Mouse (Mus musculus) c-Kit-positive CD71-positive TER-119-negative erythroid progenitor cells, embryonic 14.5 days (primary cell): ENCODE measurements around the gene Yod1.
A peak's percentile ranks its signal among the peaks of the same experiment; 100 is the strongest.

Experiments used
- DNase-seq: peaks from one replicate; pipeline ENCODE4 v3.0.0-alpha.2; 2013; ENCODE audit warnings: low read depth

Gene Yod1

GRCm38 (mm10) chr1:130732706-130733658 lies 15.9 kb downstream of the Yod1 start:
- no peak for DNase-seq

DNA sequence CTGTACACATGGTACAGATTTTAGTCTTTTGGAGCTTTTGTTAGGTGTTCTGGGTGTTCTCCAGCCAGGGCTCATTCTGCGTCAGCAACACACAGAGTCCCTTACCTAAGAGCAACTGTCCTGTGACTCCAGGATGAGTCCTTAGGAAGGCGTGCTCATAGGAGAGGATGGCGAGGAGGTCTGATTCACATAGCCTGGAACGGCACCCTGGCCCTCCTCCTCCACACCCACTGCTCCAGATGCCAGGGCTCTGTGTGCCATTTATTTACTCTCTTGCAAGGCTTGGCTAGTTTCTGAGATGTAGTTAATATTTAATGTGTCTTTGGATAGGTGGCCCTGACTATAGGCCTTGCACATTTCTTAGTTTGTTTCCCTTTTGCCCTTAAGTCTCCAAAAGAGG lies 16.5 kb downstream of the Yod1 start:
- no peak for DNase-seq

DNA sequence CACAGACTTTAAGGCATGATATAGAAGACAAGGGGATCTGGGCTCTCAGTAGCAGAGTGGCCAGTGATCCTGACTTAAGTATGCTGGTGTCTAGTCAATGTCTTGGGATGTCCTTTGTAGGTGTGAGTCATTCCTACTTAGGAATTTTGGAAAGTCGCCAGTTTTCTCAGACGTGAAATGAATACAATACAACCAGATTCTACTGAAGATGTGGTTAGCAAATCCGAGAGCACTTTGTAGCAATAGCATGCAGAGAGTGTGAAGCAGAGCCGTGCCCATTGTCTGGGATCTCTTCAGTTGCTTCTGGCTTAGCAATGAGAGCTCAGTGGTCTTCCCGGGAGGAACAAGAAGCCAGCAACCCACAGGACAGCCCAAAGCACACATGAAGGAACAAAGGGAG lies 17.3 kb downstream of the Yod1 start:
- DNase-seq = no peak

DNA sequence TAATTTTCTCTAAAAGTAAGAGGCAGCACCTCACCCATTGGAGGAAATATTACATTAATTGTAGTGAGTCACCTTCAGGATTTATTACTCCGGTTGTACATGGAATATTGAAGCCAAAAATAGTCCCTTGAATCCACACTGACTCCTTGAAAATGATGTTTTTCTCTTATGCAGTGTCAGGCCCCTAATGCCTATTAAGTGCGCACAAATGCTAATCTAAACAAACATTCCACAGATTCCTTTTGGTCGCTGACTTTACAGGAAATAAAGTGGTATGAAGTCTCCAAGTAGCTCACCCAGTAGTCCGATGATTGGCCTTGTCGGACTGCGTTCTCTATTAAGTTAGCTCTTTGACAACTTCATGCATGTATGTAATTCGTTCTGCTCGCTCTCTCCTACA lies 17.7 kb downstream of the Yod1 start:
- DNase-seq = no peak

DNA sequence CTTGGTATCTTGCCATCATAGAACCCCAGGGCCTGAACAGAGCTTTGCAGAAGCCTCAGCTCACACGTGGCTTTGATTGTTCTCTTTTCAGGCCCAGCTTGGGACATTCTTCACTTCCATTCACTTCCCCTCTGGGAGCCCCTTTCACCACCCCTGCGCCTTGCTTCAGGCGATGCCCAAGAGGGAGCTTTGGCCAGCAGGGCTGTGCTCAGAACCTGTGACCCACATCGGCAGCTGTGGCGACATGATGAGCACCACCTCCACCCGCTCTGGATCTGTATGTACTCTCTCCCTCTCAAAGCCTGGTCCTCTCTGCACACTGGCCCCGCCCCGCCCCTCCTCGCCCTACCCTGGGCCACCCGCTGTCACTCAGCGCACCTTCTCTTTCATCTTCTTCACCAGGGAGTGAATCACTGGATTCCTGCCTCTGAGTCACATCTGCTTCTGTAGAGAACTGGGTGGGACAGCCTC lies 20.3 kb downstream of the Yod1 start:
- DNase-seq = no peak

DNA sequence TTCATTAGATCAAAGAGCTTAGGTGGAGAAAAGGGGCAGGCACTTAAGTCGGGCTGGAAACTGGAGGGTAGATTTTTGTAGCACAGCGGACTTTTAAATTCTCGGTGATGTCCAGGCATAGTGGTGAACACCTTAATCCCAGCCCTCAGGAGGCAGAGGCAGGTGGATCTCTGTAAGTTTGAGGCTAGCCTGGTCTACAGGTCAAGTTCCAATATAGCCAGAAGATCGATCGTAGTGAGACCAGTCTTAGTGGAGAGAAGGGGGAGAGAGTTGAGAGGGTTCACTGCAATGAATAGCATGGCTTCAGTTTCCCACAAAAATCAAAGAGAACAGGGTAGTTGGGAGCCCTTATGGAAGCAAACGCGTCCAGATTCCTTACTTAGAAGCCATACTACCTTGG lies 20.8 kb downstream of the Yod1 start:
- no peak for DNase-seq

- no peak for DNase-seq
Observed at GRCm38 (mm10) chr1:130738551-130739106, 21.5 kb downstream of the Yod1 start.

DNA sequence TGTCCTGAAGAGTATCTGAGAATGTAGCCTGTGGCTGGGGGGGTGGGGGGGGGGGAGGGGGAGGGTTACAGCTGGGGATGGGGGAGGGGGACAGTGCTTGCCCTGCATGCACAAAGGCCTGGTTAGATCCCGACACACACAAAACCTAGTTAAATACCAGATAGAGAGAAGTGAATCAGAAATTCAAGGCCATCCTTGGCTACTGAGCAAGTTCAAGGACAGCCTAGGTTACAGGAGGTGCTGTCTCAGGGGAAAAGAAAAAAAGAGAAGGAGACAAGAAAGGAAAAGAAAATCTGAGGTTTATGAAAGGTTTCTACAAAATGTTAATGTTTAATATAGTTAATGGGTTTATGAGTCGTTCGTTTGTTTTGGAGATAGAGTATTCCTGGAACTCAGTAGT lies 22.5 kb downstream of the Yod1 start:
- DNase-seq = no peak

GRCm38 (mm10) chr1:130740227-130740648 lies 23.1 kb downstream of the Yod1 start:
- no peak for DNase-seq

- DNase-seq = peak; percentile 96
Observed at GRCm38 (mm10) chr1:130740781-130741720, 23.9 kb downstream of the Yod1 start.

DNA sequence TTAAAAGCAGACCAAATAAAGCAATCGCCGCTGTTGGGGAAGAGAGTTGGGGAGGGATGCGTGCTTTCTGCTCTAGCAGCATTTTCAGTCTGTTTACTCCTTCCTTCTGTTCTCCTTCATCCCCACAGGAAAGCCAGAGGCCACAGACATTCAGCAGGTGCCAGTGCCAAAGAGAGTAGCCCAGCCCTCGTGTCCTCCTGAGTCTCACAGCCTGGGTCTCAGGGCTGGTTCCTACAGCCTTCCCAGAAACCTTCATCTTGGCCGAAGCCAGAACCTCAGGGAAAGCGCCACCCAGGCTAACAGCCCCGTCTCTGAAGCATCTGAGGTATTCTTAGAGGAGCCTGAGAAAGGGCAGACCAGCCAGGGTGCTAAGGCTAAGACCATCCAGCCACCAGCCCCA lies 25.1 kb downstream of the Yod1 start:
- no peak for DNase-seq

GRCm38 (mm10) chr1:130743775-130744174 lies 26.6 kb downstream of the Yod1 start:
- no peak for DNase-seq

DNA sequence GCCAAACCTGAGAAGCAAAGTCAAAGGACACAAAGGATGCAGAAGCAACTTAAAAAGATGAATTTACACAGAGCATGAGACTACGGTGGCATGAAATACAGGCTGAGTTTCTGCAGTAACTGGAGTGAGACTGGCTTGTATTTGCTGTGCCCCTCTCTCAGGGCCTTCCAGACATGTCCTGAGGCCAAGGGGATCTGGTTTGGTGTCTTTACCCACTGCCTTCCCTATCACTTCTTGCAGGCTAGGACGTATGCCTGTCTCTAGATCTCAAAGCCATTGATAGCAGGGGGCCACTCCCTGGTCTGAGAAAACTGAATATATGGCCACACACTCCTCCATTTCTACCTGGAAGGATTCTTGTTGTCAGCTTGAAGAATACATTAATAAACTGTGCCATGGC lies 27.1 kb downstream of the Yod1 start:
- no peak for DNase-seq

DNA sequence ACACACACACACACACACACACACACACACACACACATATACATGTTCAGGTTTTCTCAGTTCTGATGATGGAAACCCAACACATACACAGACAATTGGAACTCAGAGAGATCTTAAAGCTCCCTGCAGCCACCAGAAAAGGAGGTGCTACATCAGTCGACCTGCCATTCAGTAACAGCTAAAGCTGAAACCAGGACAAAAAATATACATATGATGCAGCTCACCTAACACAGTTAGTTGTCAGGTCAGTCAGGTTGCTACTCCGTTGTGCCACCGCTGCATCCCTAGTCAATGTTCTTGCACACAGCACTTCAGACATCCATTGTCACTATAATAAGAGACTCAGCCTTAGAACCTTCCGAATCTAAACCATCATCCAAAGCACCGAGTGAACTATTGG lies 27.8 kb downstream of the Yod1 start:
- no peak for DNase-seq

- no peak for DNase-seq
Observed at GRCm38 (mm10) chr1:130745591-130745990, 28.5 kb downstream of the Yod1 start.

DNA sequence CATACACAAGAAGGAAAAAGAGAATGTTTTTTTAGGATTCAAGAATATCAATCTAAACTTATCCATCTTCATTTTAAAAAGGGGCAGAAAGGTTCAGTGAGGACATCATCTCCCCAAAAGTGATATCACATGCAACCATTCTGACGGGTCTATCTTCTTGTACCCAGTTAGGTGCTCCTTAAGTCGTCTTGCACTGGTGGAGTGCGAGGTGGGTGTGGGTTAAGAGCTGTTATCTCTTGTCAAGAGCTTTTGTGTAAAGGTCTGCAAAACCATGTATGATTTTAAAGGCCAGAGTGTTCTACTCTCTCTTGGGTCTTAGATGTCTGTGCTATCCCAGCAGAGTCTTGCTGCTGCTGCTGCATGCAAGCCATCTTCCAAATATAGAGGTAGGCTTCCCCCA lies 29.7 kb downstream of the Yod1 start:
- DNase-seq = no peak

- no peak for DNase-seq
Observed at GRCm38 (mm10) chr1:130759689-130760088, 42.6 kb downstream of the Yod1 start.

DNA sequence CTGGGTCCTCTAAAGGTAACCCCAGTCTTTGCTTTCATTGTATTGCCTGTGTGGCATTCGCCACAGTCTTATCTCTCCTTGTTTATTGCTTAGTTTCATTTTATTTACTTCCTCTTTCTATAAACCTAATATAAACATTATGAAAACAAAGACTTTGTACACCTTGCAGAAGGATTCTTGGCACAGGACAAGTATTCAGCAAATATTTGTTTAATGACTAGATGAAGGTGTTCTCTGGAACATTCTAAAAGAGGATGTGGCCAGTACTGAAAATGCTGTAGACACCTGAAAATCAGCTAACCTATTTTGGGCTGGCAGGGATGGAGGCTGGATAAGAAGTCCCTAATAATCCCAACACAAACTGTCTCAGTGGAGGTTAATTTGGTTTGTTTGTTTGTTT lies 44.5 kb downstream of the Yod1 start:
- no peak for DNase-seq

- no peak for DNase-seq
Observed at GRCm38 (mm10) chr1:130762045-130762760, 45.1 kb downstream of the Yod1 start.

DNA sequence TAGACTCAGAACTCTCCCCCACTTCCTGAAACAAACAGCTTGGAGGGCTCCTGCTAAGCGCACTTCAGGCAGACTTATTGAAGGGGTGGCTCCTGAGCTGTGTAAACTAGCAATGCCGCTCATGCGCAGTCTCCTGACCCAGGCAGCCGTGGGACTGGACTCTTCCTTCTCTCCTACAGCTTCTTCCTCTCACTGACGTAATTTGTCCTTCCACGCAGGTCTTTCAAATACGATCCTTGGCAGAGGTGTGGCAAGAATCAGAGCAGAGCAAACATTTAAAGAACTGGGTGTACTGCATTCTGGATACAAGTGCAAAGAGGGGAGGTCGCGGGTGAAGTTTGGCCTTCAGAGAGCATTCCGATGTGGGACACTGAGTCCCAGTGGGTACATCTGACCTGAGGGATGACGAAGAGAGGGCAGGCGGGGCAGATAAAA lies 46.9 kb downstream of the Yod1 start:
- no peak for DNase-seq

DNA sequence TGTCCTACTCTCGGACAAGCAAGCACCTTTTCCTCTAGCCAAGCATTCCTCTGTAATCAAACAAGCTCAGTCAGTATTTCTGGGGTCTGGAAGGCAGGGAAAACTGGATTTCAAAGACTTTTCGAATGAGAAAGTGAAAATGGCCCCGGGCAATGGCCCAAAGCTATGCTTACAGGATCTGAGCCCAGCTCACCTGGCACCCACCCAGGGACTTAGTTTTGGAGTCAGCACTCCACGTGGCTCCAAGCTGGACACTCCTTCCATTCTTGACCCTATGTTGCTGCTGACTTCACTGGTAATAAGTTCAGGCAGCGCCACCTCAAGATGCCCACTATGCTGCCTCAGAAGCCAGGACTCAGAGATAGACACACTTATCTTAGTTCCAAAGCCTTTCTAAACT lies 49.9 kb downstream of the Yod1 start:
- DNase-seq = no peak

- DNase-seq = no peak
Observed at GRCm38 (mm10) chr1:130769925-130770324, 52.8 kb downstream of the Yod1 start.
